In genomic region chr6:29388606-29389080, GRCm38 (mm10) we compare ENCODE assay signal across 1 mouse cellular context.
TF ChIP-seq lines count a peak whose summit lies in the region.

No protein-coding gene starts in this region.

TF ChIP-seq in MEL, 35 proteins besides CTCF, POLR2A, EP300 and RAD21 (continued from another document):
- TF ChIP-seq SMC3 (IDR thresholded peaks at IDR 0.05; ENCODE audit: low read depth, low read length) (no peak), ETS1 (IDR thresholded peaks at IDR 0.05; ENCODE audit: low read depth, low read length) (peak; percentile 20; the same call in 1 of the 2 replicates), MYC (IDR thresholded peaks at IDR 0.05; ENCODE audit: low read depth, low read length) (peak; percentile 97), POLR2AphosphoS2 (IDR thresholded peaks at IDR 0.05; ENCODE audit: low read length) (no peak), USF2 (IDR thresholded peaks at IDR 0.05; ENCODE audit: borderline replicate concordance in 1 of 2, insufficient read depth in 1 of 2, low read depth in 1 of 2, low read length in 2 of 2) (no peak)
TF ChIP-seq in MEL: peak in this region for 9.
